Mouse (Mus musculus) urinary bladder, postnatal 10 days (tissue): ENCODE measurements around the gene Ccdc130.

Source experiments
- DNase-seq: peaks from one replicate; pipeline ENCODE4 v3.0.0; 2022; ENCODE audit warnings: low spot score

The Ccdc130 gene

GRCm38 (mm10) chr8:84236998-84237473 is 33.1 kb downstream of the Ccdc130 start, which contains the start of gene Zswim4:
TSS of gene Zswim4 (minus strand) at chr8:84237055.
- DNase-seq: peak; percentile 82

- no peak for DNase-seq
These were observed 33.7 kb downstream of the Ccdc130 start for GRCm38 (mm10) chr8:84236410-84236997.

- DNase-seq: no peak
These were observed 34.3 kb downstream of the Ccdc130 start for GRCm38 (mm10) chr8:84235746-84236409.

GRCm38 (mm10) chr8:84233055-84233454 is 37.1 kb downstream of the Ccdc130 start:
- DNase-seq: no peak

- DNase-seq: no peak
These were observed 39.4 kb downstream of the Ccdc130 start for GRCm38 (mm10) chr8:84230735-84231134.

GRCm38 (mm10) chr8:84223322-84224029 is 46.7 kb downstream of the Ccdc130 start:
- no peak for DNase-seq

- DNase-seq: no peak
These were observed 47.5 kb downstream of the Ccdc130 start for GRCm38 (mm10) chr8:84222566-84223165.

- DNase-seq: no peak
These were observed 50.1 kb downstream of the Ccdc130 start for GRCm38 (mm10) chr8:84220105-84220504.

GRCm38 (mm10) chr8:84218143-84218542 is 52.0 kb downstream of the Ccdc130 start:
- DNase-seq: no peak

- no peak for DNase-seq
These were observed 53.0 kb downstream of the Ccdc130 start for GRCm38 (mm10) chr8:84217206-84217605.

- no peak for DNase-seq
These were observed 56.9 kb downstream of the Ccdc130 start for GRCm38 (mm10) chr8:84213277-84213676.

- DNase-seq: no peak
These were observed 58.2 kb downstream of the Ccdc130 start for GRCm38 (mm10) chr8:84211881-84212563.

GRCm38 (mm10) chr8:84211202-84211601 is 59.0 kb downstream of the Ccdc130 start:
- no peak for DNase-seq

- no peak for DNase-seq
These were observed 59.9 kb downstream of the Ccdc130 start for GRCm38 (mm10) chr8:84210167-84210791.

GRCm38 (mm10) chr8:84208381-84209380 is 61.5 kb downstream of the Ccdc130 start:
- DNase-seq: no peak

GRCm38 (mm10) chr8:84207811-84208210 is 62.4 kb downstream of the Ccdc130 start:
- no peak for DNase-seq
